Mouse (Mus musculus): ENCODE results near the gene Btbd11.
A peak's percentile ranks its signal among the peaks of the same experiment; 100 is the strongest.

Gene Btbd11

DNA sequence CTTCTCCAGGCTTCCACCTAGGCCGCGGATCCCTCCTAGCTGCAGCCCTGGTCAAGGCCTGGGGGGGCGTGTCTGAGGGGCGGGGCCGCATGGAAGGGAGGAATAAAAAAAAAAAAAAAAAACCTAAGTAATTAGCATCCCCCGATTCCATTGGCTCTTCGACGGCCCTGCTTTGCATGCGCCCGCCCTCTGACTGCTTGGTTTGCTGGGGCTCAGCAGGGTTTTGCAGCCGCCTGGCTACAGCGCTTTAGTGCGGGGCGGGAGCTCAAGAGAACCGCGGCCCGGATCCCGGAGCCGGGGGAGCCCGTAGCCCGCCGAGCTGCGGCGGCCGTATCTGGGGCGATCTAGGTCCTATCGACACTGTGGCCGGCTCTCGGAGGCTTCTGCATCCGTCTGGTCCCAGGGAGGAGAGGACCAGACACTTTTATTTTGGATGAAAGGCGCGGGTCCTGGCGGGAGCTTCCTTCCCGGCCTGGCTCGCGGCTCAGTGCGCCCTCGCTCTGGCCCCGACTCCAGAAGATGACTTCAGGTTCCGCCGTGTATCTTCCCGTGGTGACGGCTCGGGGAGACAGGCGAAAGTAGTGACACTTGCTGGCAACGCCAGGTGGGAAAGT, at the start of gene Btbd11:
Gene Btbd11 (plus strand): TSS at position 210 of the 614 bp plus-strand sequence.
- DNase-seq (ENCODE audit: low spot score in 2 of 2): peak; percentile 92 to 93

DNA sequence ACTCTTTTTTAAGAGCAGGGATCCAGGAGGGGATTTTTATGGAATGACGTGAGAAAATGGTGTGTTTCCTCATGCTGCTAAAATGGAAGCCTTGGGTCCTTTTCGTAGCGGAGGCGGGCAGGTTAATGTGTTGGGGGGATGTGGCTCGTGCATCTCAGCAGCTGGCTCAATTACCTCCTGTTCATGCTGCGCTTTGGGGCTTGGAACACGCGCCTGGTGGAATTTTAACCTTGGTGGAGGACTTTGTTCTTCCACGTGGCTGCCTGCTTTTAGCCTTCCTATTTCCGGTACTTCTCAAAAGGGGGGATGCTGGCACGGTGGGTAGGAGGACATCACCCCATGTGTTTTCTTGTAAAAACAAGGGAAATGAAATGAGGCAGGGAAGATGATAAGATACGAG, 47.9 kb upstream of the Btbd11 start:
- no peak for DNase-seq (ENCODE audit: low spot score in 2 of 2)

DNA sequence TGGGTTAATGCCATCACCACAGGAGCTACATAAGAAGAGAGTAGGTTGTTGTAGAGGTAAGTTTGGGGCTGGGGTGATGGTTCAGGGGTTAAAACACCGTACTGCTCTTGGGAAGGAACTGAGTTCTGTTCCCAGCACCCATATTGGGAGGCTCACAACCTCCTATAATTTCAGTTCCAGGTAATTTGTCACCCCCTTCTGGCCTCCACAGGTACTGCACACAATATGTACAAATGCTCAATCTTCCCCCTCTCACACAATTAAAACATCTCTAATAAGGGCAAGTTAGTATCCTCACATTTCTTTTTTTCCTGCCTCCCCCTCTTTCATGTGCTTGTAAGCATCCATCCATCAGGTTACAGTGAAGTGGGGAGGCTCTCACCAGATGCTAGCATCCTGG, 44.7 kb upstream of the Btbd11 start:
- no peak for DNase-seq (ENCODE audit: low spot score in 2 of 2)

DNA sequence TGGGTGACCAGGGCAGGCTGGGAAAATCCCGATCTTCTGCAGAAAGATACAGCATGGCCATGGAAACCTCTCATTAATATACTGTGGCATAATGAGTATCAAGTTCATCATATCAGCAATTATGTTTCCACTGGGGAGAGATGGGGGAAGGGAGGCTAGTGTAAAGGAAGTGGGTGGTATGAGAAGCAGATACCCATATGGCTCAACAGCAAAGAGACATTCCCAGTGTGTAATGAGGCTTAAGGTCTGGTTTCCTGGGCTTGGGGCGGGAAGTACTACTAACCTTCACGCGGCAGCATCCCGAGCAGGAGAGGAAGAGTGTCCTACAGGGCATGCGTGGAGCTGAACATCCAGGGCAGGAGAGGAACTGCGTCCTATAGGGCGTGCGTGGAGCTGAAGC, 39.4 kb upstream of the Btbd11 start:
- no peak for DNase-seq (ENCODE audit: low spot score in 2 of 2)

DNA sequence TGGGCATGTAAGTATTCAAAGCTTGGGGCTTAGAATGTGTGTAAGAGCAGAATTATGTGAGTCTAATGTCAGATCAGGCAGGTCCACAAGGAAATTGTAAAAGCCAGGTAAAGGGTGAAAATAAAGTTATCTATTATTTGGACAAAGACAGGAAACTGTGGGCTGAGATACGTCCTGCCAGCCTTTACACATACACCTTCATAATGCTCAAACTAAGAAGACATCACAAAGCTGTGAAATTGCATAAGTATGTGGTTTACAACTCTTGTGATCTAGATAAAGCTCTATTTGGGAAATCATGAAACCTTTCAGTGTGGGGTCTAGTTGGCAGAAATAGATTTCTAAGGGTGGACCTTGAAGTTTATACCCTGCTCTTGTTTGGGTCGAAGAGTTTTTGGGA, 34.1 kb upstream of the Btbd11 start:
- DNase-seq (ENCODE audit: low spot score in 2 of 2): no peak

DNA sequence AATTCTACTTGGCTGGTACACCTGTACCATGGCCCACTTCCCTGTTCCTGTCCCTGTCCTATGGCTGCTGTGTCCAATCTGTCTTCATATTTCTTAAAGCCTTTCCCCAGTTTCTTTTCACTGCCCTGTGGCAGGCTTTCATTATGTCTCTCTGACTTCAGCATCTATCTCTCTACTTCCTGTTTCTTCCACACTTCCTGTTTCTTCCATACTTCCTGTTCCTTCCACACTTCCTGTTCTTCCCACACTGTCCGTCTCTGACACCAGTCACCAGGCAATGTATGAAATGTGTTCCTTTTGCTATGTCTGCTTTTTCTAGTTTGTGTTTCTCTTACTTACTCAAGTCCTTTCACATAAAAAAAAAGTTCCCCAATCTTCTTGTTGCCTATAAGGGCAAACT, 32.3 kb upstream of the Btbd11 start:
- DNase-seq (ENCODE audit: low spot score in 2 of 2): no peak

DNA sequence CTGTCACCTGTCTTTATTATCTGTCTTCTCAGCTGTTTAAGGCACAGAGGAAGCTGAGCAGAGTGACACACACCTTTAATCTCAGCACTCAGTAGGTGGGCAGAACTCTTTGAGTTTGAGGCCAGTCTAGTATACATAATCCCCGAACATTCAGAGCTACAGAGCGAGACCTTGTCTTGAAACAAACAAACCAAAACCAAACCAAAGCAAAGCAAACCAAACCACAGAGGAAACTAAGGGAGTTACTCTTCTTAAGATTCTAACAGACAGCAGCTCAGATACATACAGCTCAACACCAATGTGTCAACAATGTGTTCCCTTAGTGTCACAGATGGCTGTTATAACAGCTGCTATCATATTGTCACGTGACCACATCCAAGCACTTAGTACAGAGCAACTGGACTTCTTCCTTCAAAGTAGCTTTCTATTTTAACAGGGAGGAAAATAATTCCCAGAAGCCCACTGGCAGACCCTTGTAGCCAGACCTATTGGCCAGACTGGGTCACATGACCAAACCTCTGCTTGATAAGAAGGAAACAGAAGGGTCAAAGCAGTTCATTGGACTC, 27.0 kb upstream of the Btbd11 start:
- no peak for DNase-seq (ENCODE audit: low spot score in 2 of 2)

DNA sequence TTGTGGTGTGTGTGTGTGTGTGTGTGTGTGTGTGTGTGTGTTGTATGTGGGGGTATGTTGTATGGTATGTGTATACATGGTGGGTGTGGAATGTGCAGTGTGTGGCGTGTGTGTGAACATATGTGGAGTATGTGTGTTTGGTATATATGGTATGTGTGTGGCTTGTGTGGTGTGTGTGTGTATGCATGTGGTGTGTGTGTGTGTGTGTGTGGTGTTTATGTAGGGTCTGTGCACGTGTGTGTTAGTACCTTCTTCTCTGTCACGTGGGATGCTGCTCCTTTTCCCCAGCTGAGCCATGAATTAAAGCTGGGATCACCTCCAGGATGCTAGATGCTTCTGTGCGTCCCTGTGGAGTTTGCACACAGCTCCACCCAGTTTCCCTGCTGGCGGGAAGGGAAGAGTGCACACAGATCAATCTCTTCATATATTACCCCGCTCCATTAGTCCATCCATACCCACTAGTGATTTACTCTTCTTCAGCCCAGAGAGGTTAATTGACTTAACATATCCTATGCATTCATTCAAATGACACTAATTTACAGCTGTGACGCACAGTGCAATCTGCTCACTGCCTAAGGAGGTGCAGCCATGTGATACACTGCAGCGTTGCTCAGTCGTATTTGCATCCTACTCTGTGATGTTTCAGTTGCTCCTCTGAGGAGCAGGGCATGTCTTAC, 23.7 kb upstream of the Btbd11 start:
- DNase-seq (ENCODE audit: low spot score in 2 of 2): no peak

DNA sequence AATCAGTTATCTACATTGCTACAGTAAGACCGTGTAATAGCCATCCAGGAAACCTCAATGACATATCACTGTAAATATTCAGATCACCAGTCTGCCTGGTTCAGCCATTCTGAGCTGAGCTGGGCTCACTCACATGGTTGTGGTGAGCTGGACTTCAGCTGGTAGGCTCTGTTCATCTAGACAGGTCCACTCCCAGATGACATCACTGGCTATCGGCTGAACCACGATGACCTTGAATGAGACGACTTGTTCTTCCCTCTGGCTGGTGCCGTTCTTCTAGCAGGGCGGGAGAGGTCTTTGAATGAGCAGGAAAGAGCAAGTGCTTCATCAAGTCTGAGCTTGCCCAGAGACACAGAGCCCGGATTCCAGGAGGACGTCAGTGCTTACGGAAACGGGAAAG, 19.7 kb upstream of the Btbd11 start:
- no peak for DNase-seq (ENCODE audit: low spot score in 2 of 2)

DNA sequence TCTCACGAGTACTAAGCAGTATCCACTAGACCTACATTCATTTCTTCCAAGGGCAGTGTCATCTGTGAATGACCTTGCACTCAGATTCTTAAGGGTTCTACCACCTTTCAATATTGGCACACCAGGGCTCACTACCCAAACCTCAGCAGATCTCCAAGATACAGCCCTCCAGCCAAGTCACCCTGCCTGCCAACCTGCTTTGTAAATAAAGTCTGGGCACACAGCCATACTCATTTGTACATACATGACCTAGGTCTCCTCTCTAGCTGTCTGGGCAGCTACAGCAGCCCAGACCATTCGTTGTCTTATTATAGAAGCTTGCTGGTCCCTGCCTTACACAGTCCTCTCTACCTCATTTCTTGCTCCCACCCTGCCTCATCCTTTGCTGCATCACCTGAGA, 15.3 kb upstream of the Btbd11 start:
- DNase-seq (ENCODE audit: low spot score in 2 of 2): no peak

DNA sequence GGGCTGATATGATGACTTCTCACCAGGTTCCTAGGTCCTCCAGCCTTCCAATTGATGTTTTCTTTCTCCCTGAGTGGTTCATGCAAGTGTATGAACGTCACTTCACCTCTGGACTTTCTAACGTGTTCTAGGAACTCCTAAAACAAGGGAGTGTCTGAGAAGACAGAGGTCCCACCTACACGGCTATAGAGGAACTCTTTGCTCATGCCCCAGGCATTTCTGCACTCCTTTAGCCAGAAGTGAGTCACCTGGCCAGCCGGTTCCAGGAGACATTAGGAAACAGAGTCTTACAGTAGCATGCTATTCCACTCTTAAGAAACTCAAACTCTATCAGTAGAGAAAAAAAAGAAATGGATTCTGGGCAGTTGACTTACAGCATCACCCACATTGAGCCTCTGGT, 14.5 kb upstream of the Btbd11 start:
- no peak for DNase-seq (ENCODE audit: low spot score in 2 of 2)

DNA sequence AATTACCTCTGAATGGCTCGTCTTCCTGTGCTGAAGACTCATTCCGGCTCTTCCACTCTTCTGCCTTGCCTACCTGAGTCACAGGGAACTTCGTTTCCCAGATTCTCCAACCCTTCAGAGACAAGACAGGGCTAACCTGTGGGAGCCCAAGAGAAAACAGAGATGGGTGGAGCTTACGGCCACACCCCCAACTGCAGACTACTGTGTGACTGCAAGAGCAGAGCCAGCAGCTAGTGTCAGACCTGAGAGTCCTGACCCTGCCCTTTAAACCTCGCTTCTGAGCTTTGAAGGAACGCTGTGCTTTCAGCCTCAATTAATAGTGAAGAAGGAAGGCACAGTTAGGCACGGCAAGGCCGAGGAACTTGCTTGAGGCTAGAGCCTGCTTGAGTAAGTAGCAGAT, 7.6 kb upstream of the Btbd11 start:
- DNase-seq (ENCODE audit: low spot score in 2 of 2): no peak

DNA sequence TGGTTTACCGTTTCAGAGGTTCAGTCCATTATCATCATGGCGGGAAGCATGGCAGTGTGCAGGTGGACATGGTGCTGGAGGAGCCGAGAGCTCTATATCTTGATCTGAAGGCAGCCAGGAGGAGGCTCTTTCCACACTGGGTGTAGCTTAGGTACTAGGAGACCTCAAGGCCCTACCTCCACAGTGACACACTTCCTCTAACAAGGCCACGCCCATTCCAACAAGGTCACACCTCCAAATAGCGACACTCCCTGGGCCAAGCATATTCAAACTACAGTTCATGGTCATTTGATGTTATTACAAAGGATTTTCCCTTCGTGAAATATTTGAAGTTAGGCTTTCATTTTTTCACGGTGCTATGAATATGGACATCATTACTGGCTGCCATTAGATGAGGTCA, 3.6 kb upstream of the Btbd11 start:
- DNase-seq (ENCODE audit: low spot score in 2 of 2): no peak

DNA sequence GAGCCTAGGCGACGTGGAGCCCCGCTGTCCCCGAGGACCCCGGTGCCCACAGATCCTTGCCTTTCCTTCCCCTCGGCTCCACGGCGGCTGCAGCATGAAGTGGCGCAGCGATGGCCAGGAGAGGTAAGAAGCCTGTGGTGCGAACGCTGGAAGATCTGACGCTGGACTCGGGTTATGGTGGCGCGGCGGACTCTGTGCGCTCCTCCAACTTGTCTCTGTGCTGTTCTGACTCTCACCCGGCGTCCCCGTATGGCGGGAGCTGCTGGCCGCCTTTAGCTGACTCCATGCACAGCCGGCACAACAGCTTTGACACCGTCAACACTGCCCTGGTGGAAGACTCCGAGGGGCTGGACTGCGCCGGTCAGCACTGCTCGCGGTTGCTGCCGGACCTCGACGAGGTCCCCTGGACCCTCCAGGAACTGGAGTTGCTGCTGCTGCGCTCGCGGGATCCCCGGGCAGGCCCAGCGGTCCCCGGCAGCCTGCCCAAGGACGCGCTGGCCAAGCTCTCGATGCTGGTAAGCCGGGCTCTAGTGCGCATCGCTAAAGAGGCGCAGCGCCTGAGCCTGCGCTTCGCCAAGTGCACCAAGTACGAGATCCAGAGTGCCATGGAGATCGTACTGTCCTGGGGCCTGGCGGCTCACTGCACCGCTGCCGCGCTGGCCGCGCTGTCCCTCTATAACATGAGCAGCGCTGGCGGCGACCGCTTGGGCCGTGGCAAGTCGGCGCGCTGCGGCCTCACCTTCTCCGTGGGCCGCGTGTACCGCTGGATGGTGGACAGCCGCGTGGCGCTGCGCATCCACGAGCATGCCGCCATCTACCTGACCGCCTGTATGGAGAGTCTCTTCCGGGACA, 831 bp downstream of the Btbd11 start:
- peak; percentile 42 to 46 for DNase-seq (ENCODE audit: low spot score in 2 of 2)

DNA sequence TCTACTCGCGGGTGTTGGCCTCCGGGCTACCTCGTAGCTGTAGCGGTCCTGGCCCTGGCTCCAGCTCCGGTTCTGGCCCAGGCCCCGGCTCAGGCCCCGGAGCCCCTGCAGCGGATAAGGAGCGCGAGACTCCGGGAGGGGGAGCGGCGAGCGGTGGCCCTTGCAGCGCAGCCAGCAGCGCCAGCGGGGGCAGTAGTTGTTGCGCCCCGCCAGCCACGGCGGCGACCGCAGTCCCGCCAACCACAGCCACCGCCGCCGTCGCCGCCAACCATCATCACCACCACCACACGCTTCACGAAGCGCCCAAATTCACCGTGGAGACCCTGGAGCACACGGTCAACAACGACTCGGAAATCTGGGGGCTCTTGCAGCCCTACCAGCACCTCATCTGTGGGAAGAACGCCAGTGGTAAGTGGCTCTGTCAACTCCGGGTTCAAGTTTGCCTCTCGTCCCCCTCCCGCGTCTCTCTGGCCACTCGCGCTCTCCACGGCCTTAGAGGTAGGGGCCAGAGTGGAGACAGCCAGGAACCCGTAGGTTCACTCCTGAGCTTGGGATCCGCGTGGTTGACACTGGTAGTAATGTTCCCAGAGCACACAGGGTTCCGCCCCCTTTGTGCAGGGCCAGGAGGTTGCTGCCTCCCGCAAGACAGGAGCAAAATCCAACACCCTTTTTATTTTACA, 1.6 kb downstream of the Btbd11 start:
- DNase-seq (ENCODE audit: low spot score in 2 of 2): peak; percentile 29 to 32

DNA sequence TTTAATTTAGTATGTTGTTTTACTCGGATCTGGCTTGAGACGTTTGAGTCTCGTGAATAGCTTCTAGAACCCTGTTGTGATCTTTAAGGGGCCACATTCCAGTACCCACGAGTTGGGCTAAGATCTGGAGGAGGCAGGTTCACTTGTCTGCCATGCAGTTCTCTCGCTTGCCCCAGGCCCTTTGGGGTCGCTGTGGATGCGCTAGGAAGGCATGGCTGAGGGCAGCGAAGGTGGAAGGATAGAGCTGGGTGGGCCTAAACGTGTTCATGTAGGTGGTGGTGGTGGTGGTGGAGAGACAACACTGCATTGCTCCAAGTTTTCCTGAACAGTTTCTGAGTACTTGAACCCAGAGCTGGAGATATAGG, 2.1 kb downstream of the Btbd11 start:
- DNase-seq (ENCODE audit: low spot score in 2 of 2): peak; percentile 49 to 53

DNA sequence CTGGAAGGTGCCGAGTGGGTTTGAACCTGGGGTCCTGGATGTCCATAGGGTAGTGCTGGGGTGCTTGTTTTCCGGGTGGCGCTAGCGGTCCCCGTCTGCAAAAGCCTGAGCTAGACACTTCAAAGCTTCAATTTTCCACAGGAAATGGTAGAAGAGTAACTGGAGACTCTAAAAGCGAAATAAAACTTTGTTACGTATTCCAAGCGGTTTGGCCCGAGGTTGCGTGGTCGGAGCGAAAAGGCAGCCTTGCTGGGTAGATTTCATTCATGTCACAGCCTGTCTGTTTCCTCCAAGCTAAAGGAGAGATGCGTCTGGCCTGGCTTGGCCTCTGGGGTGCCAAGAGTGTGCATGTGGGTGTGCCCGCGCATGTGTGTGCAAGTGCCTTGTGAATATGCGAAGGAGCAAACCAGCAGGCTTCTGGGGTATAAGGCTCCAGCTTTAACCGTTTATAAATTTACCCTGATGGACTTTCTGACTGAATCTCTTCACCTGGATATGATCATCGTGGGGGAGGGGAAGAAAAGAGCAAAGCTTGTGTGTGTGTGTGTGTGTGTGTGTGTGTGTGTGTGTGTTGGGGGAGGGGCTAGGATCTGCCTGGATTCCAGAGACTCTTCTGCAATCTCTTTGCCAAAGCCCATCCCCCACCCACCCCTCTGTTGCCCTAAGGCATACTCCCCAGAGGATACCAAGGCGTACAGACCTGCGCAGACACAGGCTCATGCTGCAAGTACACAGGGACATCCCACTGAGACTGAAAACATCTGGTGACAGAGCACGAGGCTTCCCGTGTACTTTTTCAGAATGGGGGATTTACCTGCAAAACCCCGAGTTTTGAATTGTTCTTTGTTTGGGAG, 2.9 kb downstream of the Btbd11 start:
- DNase-seq (ENCODE audit: low spot score in 2 of 2): no peak

DNA sequence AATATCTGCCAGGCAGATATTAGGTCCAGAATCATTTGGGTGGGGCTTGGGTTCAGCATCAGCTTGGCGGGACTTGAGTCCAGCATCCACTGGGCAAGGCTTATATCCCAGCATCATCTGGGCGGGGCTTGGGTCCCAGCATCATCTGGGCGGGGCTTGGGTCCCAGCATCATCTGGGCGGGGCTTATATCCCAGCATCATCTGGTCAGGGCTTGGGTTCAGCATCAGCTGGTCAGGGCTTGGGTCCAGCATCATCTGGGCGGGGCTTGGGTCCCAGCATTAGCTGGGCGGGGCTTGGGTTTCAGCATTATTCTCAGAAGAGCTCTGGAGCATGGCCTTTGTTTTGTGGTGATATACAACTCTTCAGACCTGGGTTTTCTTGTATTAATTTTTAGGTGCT, 6.4 kb downstream of the Btbd11 start:
- no peak for DNase-seq (ENCODE audit: low spot score in 2 of 2)

DNA sequence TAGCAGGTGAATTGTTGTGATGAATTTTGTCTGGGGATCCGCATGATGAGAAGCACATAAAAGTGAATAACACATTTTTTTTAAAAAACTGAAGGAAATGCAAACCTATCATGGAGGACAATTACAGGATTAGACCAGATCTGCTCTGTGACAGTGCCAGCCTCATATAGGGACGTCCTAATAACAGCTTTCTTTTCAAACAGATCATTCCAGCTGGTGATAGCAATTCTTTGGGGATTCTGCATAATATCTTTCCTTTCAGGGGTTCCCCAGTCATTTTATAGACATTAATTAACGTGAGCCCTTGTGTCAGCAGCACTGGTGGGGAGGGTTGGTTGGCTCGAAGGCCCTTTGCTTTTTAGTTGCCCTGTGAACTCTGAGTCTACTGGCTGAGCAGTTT, 7.9 kb downstream of the Btbd11 start:
- no peak for DNase-seq (ENCODE audit: low spot score in 2 of 2)

DNA sequence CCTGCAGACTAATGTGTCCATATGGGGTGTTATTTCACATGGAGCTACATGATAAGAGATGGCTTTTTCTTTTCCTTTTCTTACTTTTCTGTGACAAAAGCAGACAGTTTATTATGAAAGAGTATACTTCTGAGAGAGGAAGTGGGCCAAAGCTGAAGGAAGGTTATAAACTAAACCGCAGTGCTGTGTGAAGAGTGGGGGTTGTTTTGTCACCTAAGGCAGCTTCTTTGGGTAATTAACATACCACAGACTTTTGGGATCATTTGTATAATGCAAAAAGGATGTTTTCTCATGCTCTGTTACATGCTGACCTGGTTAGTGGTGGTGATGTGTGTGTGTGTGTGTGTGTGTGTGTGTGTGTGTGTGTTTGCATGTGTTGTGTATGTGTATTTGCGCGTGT, 24.5 kb downstream of the Btbd11 start:
- DNase-seq (ENCODE audit: low spot score in 2 of 2): no peak

All from right cerebral cortex, postnatal 10 days (tissue).